Mouse (Mus musculus) ES-E14 (cell line): ENCODE measurements around the gene Ktn1.

Experiments
- CHD2 ChIP-seq: IDR thresholded peaks from 2 replicates; pipeline ENCODE4 v1.6.1; 2014; ENCODE audit warnings: mild to moderate bottlenecking, low read depth, low read length, inconsistent platforms
- HCFC1 ChIP-seq: IDR thresholded peaks from 2 replicates; pipeline ENCODE4 v1.6.1; 2012; ENCODE audit warnings: low read length, inconsistent platforms, borderline replicate concordance; ENCODE audit not compliant: insufficient read depth
- MAFK ChIP-seq: IDR thresholded peaks from 2 replicates; pipeline ENCODE4 v1.6.1; 2014; ENCODE audit warnings: mild to moderate bottlenecking, low read depth, low read length, inconsistent platforms; ENCODE audit not compliant: insufficient read depth
- ZC3H11A ChIP-seq: IDR thresholded peaks from 2 replicates; pipeline ENCODE4 v1.6.1; 2012; ENCODE audit warnings: low read depth, mild to moderate bottlenecking, inconsistent platforms, low read length, borderline replicate concordance
- ZNF384 ChIP-seq: IDR thresholded peaks from 2 replicates; pipeline ENCODE4 v1.6.1; 2012; ENCODE audit warnings: low read depth, low read length, inconsistent platforms

DNA sequence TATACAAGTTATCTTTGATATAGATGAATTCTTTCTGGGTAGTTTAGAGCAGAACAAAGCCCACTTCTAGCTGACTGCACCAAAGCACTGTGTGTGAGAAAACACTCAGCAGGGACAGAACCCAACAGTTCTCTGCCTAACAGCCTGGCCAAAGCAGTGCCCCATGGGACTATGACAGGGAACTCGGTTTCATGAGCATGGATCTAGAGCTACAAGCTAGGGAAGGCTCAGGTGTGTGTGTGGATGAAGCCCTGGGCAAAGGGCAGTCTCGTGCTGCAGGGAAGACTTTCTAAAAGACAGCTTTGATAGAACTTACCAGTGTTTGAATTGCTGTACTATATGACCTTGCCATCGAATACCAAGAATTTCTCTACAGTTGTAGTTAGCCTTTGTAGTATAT is 117.5 kb downstream of the Ktn1 start:
- TF ChIP-seq HCFC1 = no peak
- TF ChIP-seq MAFK = no peak
- TF ChIP-seq CHD2 = no peak
- TF ChIP-seq ZC3H11A = no peak
- TF ChIP-seq ZNF384 = no peak
